8 mouse cellular contexts compared by ENCODE assay signal in genomic region chr14:74640819-74641381, GRCm38 (mm10). TPM values are rescaled to one million over a fixed set of nuclear protein-coding genes. Genes with fewer than 3 reads are reported as not detected.
DNase-seq lines count a peak whose midpoint lies in the region; ATAC-seq lines count a peak whose summit lies in the region.

Htr2a (plus strand) TSS chr14:74640840.

- no peak within 1 kb of the TSS for H3K27ac ChIP-seq in embryonic facial prominence, embryonic 10.5 days (replicated peaks)
- H3K27ac ChIP-seq in hindbrain, embryonic 12.5 days = no peak within 1 kb of the TSS
- no peak within 1 kb of the TSS; the same call in 1 of the 2 replicates for H3K27ac ChIP-seq in liver, embryonic 13.5 days

- peak; percentile 53 for ATAC-seq in frontal cortex, adult (ENCODE audit: low TSS enrichment)
- ATAC-seq in hindbrain, embryonic 12.5 days (ENCODE audit: low FRiP score) = peak; percentile 66
- ATAC-seq in liver, embryonic 13.5 days (ENCODE audit: low read depth) = no peak

- H3K4me1 ChIP-seq in embryonic facial prominence, embryonic 10.5 days = peaks cover 21% of the 10 kb centered on the region
- peaks cover 22% of the 10 kb centered on the region for H3K4me1 ChIP-seq in hindbrain, embryonic 12.5 days
- peaks cover 23% of the 10 kb centered on the region for H3K4me1 ChIP-seq in liver, embryonic 13.5 days (replicated peaks)

- H3K4me3 ChIP-seq in embryonic facial prominence, embryonic 10.5 days = peak within 1 kb of the TSS; percentile 56
- H3K4me3 ChIP-seq in hindbrain, embryonic 12.5 days = peak within 1 kb of the TSS; percentile 36
- H3K4me3 ChIP-seq in liver, embryonic 13.5 days (replicated peaks) = peak within 1 kb of the TSS; percentile 53

- H3K9ac ChIP-seq in hindbrain, embryonic 12.5 days = peak within 1 kb of the TSS; percentile 46
- H3K9ac ChIP-seq in liver, embryonic 13.5 days = peak within 1 kb of the TSS; percentile 61

- no peaks in the 10 kb centered on the region for H3K36me3 ChIP-seq in embryonic facial prominence, embryonic 10.5 days (replicated peaks)
- no peaks in the 10 kb centered on the region for H3K36me3 ChIP-seq in hindbrain, embryonic 12.5 days
- no peaks in the 10 kb centered on the region for H3K36me3 ChIP-seq in liver, embryonic 13.5 days

- 2% methylated on average over 20 of the region's 20 CpGs for WGBS in embryonic facial prominence, embryonic 10.5 days
- WGBS in hindbrain, embryonic 12.5 days = under 1% methylated on average over 20 of the region's 20 CpGs
- 5% methylated on average over 20 of the region's 20 CpGs for WGBS in liver, embryonic 13.5 days (ENCODE audit: insufficient replicate concordance)

- DNase-seq in frontal cortex, postnatal 14 days (ENCODE audit: low spot score in 2 of 2) = no peak
- peak; percentile 67 for DNase-seq in 416B (ENCODE audit: low read depth)
- peak; percentile 51 for DNase-seq in embryonic facial prominence, embryonic 10.5 days (ENCODE audit: low spot score)
- DNase-seq in liver, embryonic 13.5 days = no peak
- DNase-seq in retina, postnatal 1 day = peak; percentile 59
- no peak for DNase-seq in gastrocnemius, adult 18-20 months (ENCODE audit: low spot score)

- H3K9me3 ChIP-seq in embryonic facial prominence, embryonic 10.5 days = no peaks in the 10 kb centered on the region
- H3K9me3 ChIP-seq in hindbrain, embryonic 12.5 days (replicated peaks) = no peaks in the 10 kb centered on the region
- no peaks in the 10 kb centered on the region for H3K9me3 ChIP-seq in liver, embryonic 13.5 days (replicated peaks)

- H3K27me3 ChIP-seq in embryonic facial prominence, embryonic 10.5 days (replicated peaks; ENCODE audit: low read depth, poor library complexity, severe bottlenecking) = peaks cover 47% of the 10 kb centered on the region
- H3K27me3 ChIP-seq in hindbrain, embryonic 12.5 days = peaks cover 27% of the 10 kb centered on the region
- peaks cover 24% of the 10 kb centered on the region for H3K27me3 ChIP-seq in liver, embryonic 13.5 days

- peak within 1 kb of the TSS; percentile 73 for H3K4me2 ChIP-seq in hindbrain, embryonic 12.5 days (replicated peaks)
- peak within 1 kb of the TSS; percentile 70 for H3K4me2 ChIP-seq in liver, embryonic 13.5 days

RNA-seq across cellular contexts. Expression of gene Htr2a, which starts in this region (rescaled TPM):
- 0.16 and 0.28 TPM in 2 replicates for polyA plus RNA-seq in embryonic facial prominence, embryonic 10.5 days (2016; fragmentation: Nextera tagmentation; extraction: Ambion mirVana)
- polyA plus RNA-seq in hindbrain, embryonic 12.5 days (2016; fragmentation: Nextera tagmentation; extraction: Ambion mirVana) = 1.1 and 1.2 TPM in 2 replicates
- polyA plus RNA-seq in liver, embryonic 13.5 days (2015; fragmentation: Nextera tagmentation; extraction: Ambion mirVana) = 0.17 and 0.27 TPM in 2 replicates
- total RNA-seq in gastrocnemius, adult 18-20 months (2021) = under 1 TPM; 0.09 to 0.14 TPM

Comparison
In these comparisons a context has a peak if more than half of its experiments do, and no peak if none do; other contexts are left out.
1. Peak in DNase-seq and H3K4me3 ChIP-seq in embryonic facial prominence, embryonic 10.5 days; RNA of the gene not detected or under 1 TPM.
2. DNase-seq: peak in 416B (single experiment) and retina, postnatal 1 day (single experiment); none in frontal cortex, postnatal 14 days (0 of 2), liver, embryonic 13.5 days (single experiment) and gastrocnemius, adult 18-20 months (single experiment).
3. Peak in every context shown above with its lines, with median percentiles within 50 percentile points of each other: H3K4me3 ChIP-seq.